Mouse (Mus musculus): ENCODE data around the gene Nhlrc4.

- no peak for TF ChIP-seq POLR2A (IDR thresholded peaks at IDR 0.05; ENCODE audit: borderline replicate concordance, low read depth, low read length)
- no peak for TF ChIP-seq CTCF (IDR thresholded peaks at IDR 0.05; ENCODE audit: low read depth, low read length)
These were observed 48.9 kb downstream of the Nhlrc4 start for GRCm38 (mm10) chr17:25895891-25896290.

Data from bone marrow macrophage, adult 2 months (primary cell).